Mouse (Mus musculus): ENCODE measurements around the gene Fbxo6. TPM values are rescaled to one million over a fixed set of nuclear protein-coding genes. Genes with fewer than 3 reads are reported as not detected.
A peak's percentile ranks its signal among the peaks of the same experiment; 100 is the strongest.

Gene Fbxo6
- polyA plus RNA-seq, 1 experiment from 2014 or later = 30.1 TPM

DNA sequence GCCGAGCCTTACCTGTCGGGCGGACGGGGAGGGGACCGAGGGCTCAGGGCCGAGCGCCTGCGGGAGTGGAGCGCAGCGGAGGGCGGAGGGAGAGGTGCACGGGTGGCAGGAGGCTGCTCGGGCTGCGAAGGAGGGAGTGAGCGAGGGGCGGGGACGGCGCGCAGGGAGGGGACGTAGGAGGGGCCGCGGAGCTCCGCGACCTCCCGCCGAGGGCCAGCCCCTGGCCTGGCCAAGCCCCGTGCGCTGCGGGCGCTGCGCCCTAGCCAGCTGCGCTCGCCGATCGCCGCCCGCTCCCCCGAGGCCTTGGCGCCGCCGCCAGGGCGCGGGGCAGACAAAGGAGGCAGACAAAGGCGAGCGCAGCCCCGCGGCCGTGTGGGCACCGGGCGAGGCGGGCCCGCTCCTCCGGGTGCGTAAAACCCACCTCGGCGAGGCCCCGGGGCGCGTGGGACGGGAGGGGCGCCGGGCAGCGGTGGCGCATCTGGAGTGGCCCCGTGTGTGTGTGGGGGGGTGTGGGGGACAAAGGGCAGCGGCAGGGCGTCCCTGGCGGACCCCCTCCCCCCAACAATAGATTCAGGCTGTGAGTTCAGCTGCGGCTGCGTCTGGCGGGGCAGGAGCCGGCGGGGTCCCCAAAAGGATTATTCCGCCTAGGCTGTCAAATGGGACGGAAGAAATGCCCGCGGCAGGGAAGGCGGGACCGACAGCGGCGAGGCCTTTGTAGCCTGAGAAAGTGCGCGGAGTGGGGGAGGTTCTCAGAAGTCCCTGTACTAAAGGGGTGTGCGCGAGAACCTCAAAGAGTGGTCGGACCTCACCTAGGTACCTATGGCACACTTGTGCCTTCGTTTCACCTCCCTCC lies 21.2 kb downstream of the Fbxo6 start, which contains the start of gene Draxin:
Draxin (minus strand) TSS at position 138 of the 853 bp plus-strand sequence.
- Histone ChIP-seq H3K27ac (ENCODE audit: low read depth) (no peak within 1 kb of the TSS), H3K27me3 (ENCODE audit: insufficient read depth, low read length) (peaks cover 42% of the 10 kb centered on the region), H3K36me3 (replicated peaks; ENCODE audit: insufficient read depth, low read length) (no peaks in the 10 kb centered on the region), H3K4me1 (ENCODE audit: insufficient read depth) (no peaks in the 10 kb centered on the region; the same call in 1 of the 2 replicates), H3K4me2 (ENCODE audit: low read depth, low read length) (peak within 1 kb of the TSS; percentile 54), H3K9me3 (ENCODE audit: low read length) (no peaks in the 10 kb centered on the region), H3K4me3 (ENCODE audit: low read depth, low read length) (peak within 1 kb of the TSS; percentile 28), H3K9ac (replicated peaks) (no peak within 1 kb of the TSS)
- WGBS (ENCODE audit: insufficient replicate concordance) = 4% methylated on average over 25 of the region's 87 CpGs
- DNase-seq = no peak
- TF ChIP-seq CTCF (IDR thresholded peaks at IDR 0.05; ENCODE audit: low read depth) = no peak
- no peak for TF ChIP-seq EP300 (IDR thresholded peaks at IDR 0.05; ENCODE audit: low read depth)
- peak; percentile 17; the same call in 1 of the 2 replicates for ATAC-seq

- Histone ChIP-seq H3K4me1 (ENCODE audit: insufficient read depth) (no peaks in the 10 kb centered on the region; the same call in 1 of the 2 replicates), H3K36me3 (replicated peaks; ENCODE audit: insufficient read depth, low read length) (no peaks in the 10 kb centered on the region), H3K4me3 (ENCODE audit: low read depth, low read length) (peak within 1 kb of the TSS; percentile 28), H3K9me3 (ENCODE audit: low read length) (no peaks in the 10 kb centered on the region), H3K27me3 (ENCODE audit: insufficient read depth, low read length) (peaks cover 42% of the 10 kb centered on the region), H3K4me2 (ENCODE audit: low read depth, low read length) (peak within 1 kb of the TSS; percentile 54), H3K9ac (replicated peaks) (no peak within 1 kb of the TSS), H3K27ac (ENCODE audit: low read depth) (no peak within 1 kb of the TSS)
- ATAC-seq (no peak), DNase-seq (no peak)
- 2% methylated on average over 17 of the region's 18 CpGs for WGBS (ENCODE audit: insufficient replicate concordance)
- no peak for TF ChIP-seq EP300 (IDR thresholded peaks at IDR 0.05; ENCODE audit: low read depth)
- no peak for TF ChIP-seq CTCF (IDR thresholded peaks at IDR 0.05; ENCODE audit: low read depth)
Observed at GRCm38 (mm10) chr4:148130133-148130532, 21.8 kb downstream of the Fbxo6 start, which contains the start of gene Mad2l2. Mad2l2 (plus strand) TSS chr4:148130384.

DNA sequence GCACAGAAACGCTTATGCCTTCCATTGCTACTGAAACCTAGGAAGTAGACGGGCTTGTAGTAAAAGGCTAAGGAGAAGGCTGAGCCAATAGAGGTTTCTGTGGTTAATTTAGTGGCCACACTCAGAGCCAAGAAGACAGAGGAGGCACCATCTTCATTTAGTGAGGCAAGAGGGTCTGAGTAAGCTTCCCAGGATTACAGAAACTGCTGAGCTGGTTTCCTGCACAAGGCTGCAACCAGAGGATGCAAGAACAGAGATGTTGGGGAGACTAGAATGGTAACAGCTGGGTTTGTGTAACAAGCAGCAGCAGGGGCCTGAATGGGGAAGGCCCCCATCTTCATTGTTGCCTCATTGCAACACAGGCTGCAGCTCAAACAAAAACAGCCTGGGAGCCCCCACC lies 23.3 kb downstream of the Fbxo6 start:
- H3K4me3 ChIP-seq (ENCODE audit: low read depth, low read length) = no peak overlapping the region
- no peaks in the 10 kb centered on the region for H3K9me3 ChIP-seq (ENCODE audit: low read length)
- H3K9ac ChIP-seq (replicated peaks) = no peak overlapping the region
- no peak for ATAC-seq
- no peak overlapping the region for H3K27ac ChIP-seq (ENCODE audit: low read depth)
- TF ChIP-seq EP300 (IDR thresholded peaks at IDR 0.05; ENCODE audit: low read depth) = no peak
- DNase-seq = no peak
- H3K4me1 ChIP-seq (ENCODE audit: insufficient read depth) = no peaks in the 10 kb centered on the region; the same call in 1 of the 2 replicates
- WGBS (ENCODE audit: insufficient replicate concordance) = 24% methylated on average over 2 of the region's 2 CpGs
- H3K36me3 ChIP-seq (replicated peaks; ENCODE audit: insufficient read depth, low read length) = no peaks in the 10 kb centered on the region
- no peak overlapping the region for H3K4me2 ChIP-seq (ENCODE audit: low read depth, low read length)
- H3K27me3 ChIP-seq (ENCODE audit: insufficient read depth, low read length) = peaks cover 42% of the 10 kb centered on the region

GRCm38 (mm10) chr4:148128241-148128640 lies 23.7 kb downstream of the Fbxo6 start:
- Histone ChIP-seq H3K36me3 (replicated peaks; ENCODE audit: insufficient read depth, low read length) (no peaks in the 10 kb centered on the region), H3K4me3 (ENCODE audit: low read depth, low read length) (no peak overlapping the region), H3K4me2 (ENCODE audit: low read depth, low read length) (no peak overlapping the region), H3K9ac (replicated peaks) (no peak overlapping the region), H3K4me1 (ENCODE audit: insufficient read depth) (no peaks in the 10 kb centered on the region; the same call in 1 of the 2 replicates), H3K27ac (ENCODE audit: low read depth) (no peak overlapping the region), H3K27me3 (ENCODE audit: insufficient read depth, low read length) (peaks cover 42% of the 10 kb centered on the region), H3K9me3 (ENCODE audit: low read length) (no peaks in the 10 kb centered on the region)
- DNase-seq = no peak
- ATAC-seq = no peak
- 58% methylated on average over 1 of the region's 1 CpGs for WGBS (ENCODE audit: insufficient replicate concordance)
- TF ChIP-seq EP300 (IDR thresholded peaks at IDR 0.05; ENCODE audit: low read depth) (no peak), CTCF (IDR thresholded peaks at IDR 0.05; ENCODE audit: low read depth) (no peak)

GRCm38 (mm10) chr4:148122694-148123066 lies 29.3 kb downstream of the Fbxo6 start:
- Histone ChIP-seq H3K4me2 (ENCODE audit: low read depth, low read length) (no peak overlapping the region), H3K4me1 (ENCODE audit: insufficient read depth) (no peaks in the 10 kb centered on the region), H3K27ac (ENCODE audit: low read depth) (no peak overlapping the region), H3K4me3 (ENCODE audit: low read depth, low read length) (no peak overlapping the region), H3K36me3 (replicated peaks; ENCODE audit: insufficient read depth, low read length) (no peaks in the 10 kb centered on the region), H3K27me3 (ENCODE audit: insufficient read depth, low read length) (0 out of 2 replicates have a peak, but pooled peaks cover 2% of the 10 kb centered on the region), H3K9me3 (ENCODE audit: low read length) (no peaks in the 10 kb centered on the region), H3K9ac (replicated peaks) (no peak overlapping the region)
- WGBS (ENCODE audit: insufficient replicate concordance) = 65% methylated on average over 3 of the region's 3 CpGs
- TF ChIP-seq EP300 (IDR thresholded peaks at IDR 0.05; ENCODE audit: low read depth) (no peak), CTCF (IDR thresholded peaks at IDR 0.05; ENCODE audit: low read depth) (no peak)
- ATAC-seq (no peak), DNase-seq (no peak)

GRCm38 (mm10) chr4:148121982-148122693 lies 29.8 kb downstream of the Fbxo6 start:
- H3K4me1 ChIP-seq (ENCODE audit: insufficient read depth) = no peaks in the 10 kb centered on the region
- H3K27ac ChIP-seq (ENCODE audit: low read depth) = no peak overlapping the region
- no peak overlapping the region for H3K9ac ChIP-seq (replicated peaks)
- no peak overlapping the region for H3K4me2 ChIP-seq (ENCODE audit: low read depth, low read length)
- ATAC-seq = no peak
- TF ChIP-seq CTCF (IDR thresholded peaks at IDR 0.05; ENCODE audit: low read depth) = no peak
- TF ChIP-seq EP300 (IDR thresholded peaks at IDR 0.05; ENCODE audit: low read depth) = no peak
- H3K27me3 ChIP-seq (ENCODE audit: insufficient read depth, low read length) = no peaks in the 10 kb centered on the region
- WGBS (ENCODE audit: insufficient replicate concordance) = 40% methylated on average over 5 of the region's 6 CpGs
- no peaks in the 10 kb centered on the region for H3K9me3 ChIP-seq (ENCODE audit: low read length)
- no peak for DNase-seq
- H3K4me3 ChIP-seq (ENCODE audit: low read depth, low read length) = no peak overlapping the region
- H3K36me3 ChIP-seq (replicated peaks; ENCODE audit: insufficient read depth, low read length) = no peaks in the 10 kb centered on the region
